Mouse (Mus musculus) lung, postnatal 0 days (tissue): ENCODE data around the gene Togaram2.
A peak's percentile ranks its signal among the peaks of the same experiment; 100 is the strongest.

Experiments used
- CTCF ChIP-seq: IDR thresholded peaks from 2 replicates; pipeline ENCODE4 v1.5.1; 2016; ENCODE audit warnings: antibody characterized with exemption, mild to moderate bottlenecking
- EP300 ChIP-seq: IDR thresholded peaks from 2 replicates; pipeline ENCODE4 v1.6.1; 2016; ENCODE audit warnings: antibody characterized with exemption, mild to moderate bottlenecking, control low read depth

- TF ChIP-seq CTCF: peak; percentile 71
- no peak for TF ChIP-seq EP300
These were observed 1.1 kb upstream of the Togaram2 start for GRCm38 (mm10) chr17:71671840-71672546.
